Mouse (Mus musculus): ENCODE data around the gene Cyth4.

Gene Cyth4

GRCm38 (mm10) chr15:78596914-78597313 is at the start of gene Cyth4:
TSS of gene Cyth4 (plus strand) at chr15:78597047.
- peak; percentile 20 for DNase-seq (ENCODE audit: low spot score)

GRCm38 (mm10) chr15:78547415-78548335 is 49.2 kb upstream of the Cyth4 start:
- DNase-seq (ENCODE audit: low spot score) = no peak

GRCm38 (mm10) chr15:78548336-78548665 is 48.5 kb upstream of the Cyth4 start:
- no peak for DNase-seq (ENCODE audit: low spot score)

- no peak for DNase-seq (ENCODE audit: low spot score)
Observed at GRCm38 (mm10) chr15:78548711-78549110, 48.1 kb upstream of the Cyth4 start.

- DNase-seq (ENCODE audit: low spot score) = no peak
Observed at GRCm38 (mm10) chr15:78549189-78549734, 47.6 kb upstream of the Cyth4 start.

- no peak for DNase-seq (ENCODE audit: low spot score)
Observed at GRCm38 (mm10) chr15:78554545-78555313, 42.1 kb upstream of the Cyth4 start.

- DNase-seq (ENCODE audit: low spot score) = no peak
Observed at GRCm38 (mm10) chr15:78557693-78558535, 38.9 kb upstream of the Cyth4 start.

GRCm38 (mm10) chr15:78559141-78559979 is 37.5 kb upstream of the Cyth4 start:
- no peak for DNase-seq (ENCODE audit: low spot score)

GRCm38 (mm10) chr15:78563344-78563743 is 33.5 kb upstream of the Cyth4 start:
- no peak for DNase-seq (ENCODE audit: low spot score)

- DNase-seq (ENCODE audit: low spot score) = no peak
Observed at GRCm38 (mm10) chr15:78563937-78564336, 32.9 kb upstream of the Cyth4 start.

GRCm38 (mm10) chr15:78564764-78565435 is 31.9 kb upstream of the Cyth4 start:
- no peak for DNase-seq (ENCODE audit: low spot score)

GRCm38 (mm10) chr15:78567608-78568120 is 29.2 kb upstream of the Cyth4 start:
- DNase-seq (ENCODE audit: low spot score) = no peak

- no peak for DNase-seq (ENCODE audit: low spot score)
Observed at GRCm38 (mm10) chr15:78570170-78570569, 26.7 kb upstream of the Cyth4 start.

GRCm38 (mm10) chr15:78571554-78572269 is 25.1 kb upstream of the Cyth4 start:
- DNase-seq (ENCODE audit: low spot score) = no peak

- no peak for DNase-seq (ENCODE audit: low spot score)
Observed at GRCm38 (mm10) chr15:78572270-78572600, 24.6 kb upstream of the Cyth4 start.

GRCm38 (mm10) chr15:78572658-78573397 is 24.0 kb upstream of the Cyth4 start, which contains the start of gene Rac2:
TSS of gene Rac2 (minus strand) at chr15:78572783.
- DNase-seq (ENCODE audit: low spot score) = no peak

- no peak for DNase-seq (ENCODE audit: low spot score)
Observed at GRCm38 (mm10) chr15:78576284-78576810, 20.5 kb upstream of the Cyth4 start.

- DNase-seq (ENCODE audit: low spot score) = no peak
Observed at GRCm38 (mm10) chr15:78583352-78583751, 13.5 kb upstream of the Cyth4 start.

GRCm38 (mm10) chr15:78585404-78585803 is 11.4 kb upstream of the Cyth4 start:
- DNase-seq (ENCODE audit: low spot score) = no peak
